Mouse (Mus musculus) liver, embryonic 11.5 days (tissue): Measurements from ENCODE around the gene Gm37240. TPM values are rescaled to one million over a fixed set of nuclear protein-coding genes. Genes with fewer than 3 reads are reported as not detected.

ENCODE experiments used
- ATAC-seq: fragments of 200-750 bp; cut with Nextera tagmentation; replicated peaks from 2 replicates; pipeline ENCODE4 v1.8.0; 2017; ENCODE audit warnings: moderate number of reproducible peaks, mild to moderate bottlenecking, moderate TSS enrichment, moderate library complexity; ENCODE audit not compliant: low FRiP score
- DNase-seq: peaks from one replicate; pipeline ENCODE4 v3.0.0-alpha.2; 2017; ENCODE audit warnings: low spot score
- H3K27ac ChIP-seq: fragments of 300-500 bp; sonication (generic); 2 replicates; pipeline ENCODE4 v1.5.1; 2014; ENCODE audit warnings: mild to moderate bottlenecking, low read depth, low read length, control low read depth
- H3K27me3 ChIP-seq: fragments of 300-500 bp; sonication (generic); replicated peaks from 2 replicates; pipeline ENCODE4 v1.6.1; 2014; ENCODE audit warnings: low read length, mixed read lengths; ENCODE audit not compliant: control insufficient read depth, insufficient read depth
- H3K36me3 ChIP-seq: fragments of 300-500 bp; sonication (generic); 2 replicates; pipeline ENCODE4 v1.6.1; 2014; ENCODE audit warnings: mild to moderate bottlenecking, low read length, moderate library complexity, mixed read lengths; ENCODE audit not compliant: control insufficient read depth, insufficient read depth
- H3K4me1 ChIP-seq: fragments of 300-500 bp; sonication (generic); replicated peaks from 2 replicates; pipeline ENCODE4 v1.6.1; 2014; ENCODE audit warnings: low read length, mixed read lengths; ENCODE audit not compliant: control insufficient read depth, insufficient read depth
- H3K4me2 ChIP-seq: fragments of 300-500 bp; sonication (generic); 2 replicates; pipeline ENCODE4 v1.6.1; 2014; ENCODE audit warnings: mild to moderate bottlenecking, control low read depth, moderate library complexity
- H3K4me3 ChIP-seq: fragments of 300-500 bp; sonication (generic); 2 replicates; pipeline ENCODE4 v1.5.1; 2014; ENCODE audit warnings: low read depth, low read length, control low read depth
- H3K9ac ChIP-seq: fragments of 300-500 bp; sonication (generic); 2 replicates; pipeline ENCODE4 v1.6.1; 2014; ENCODE audit warnings: low read depth, low read length, control low read depth
- H3K9me3 ChIP-seq: fragments of 300-500 bp; sonication (generic); 2 replicates; pipeline ENCODE4 v1.6.1; 2016; ENCODE audit warnings: low read length, inconsistent platforms, mixed read lengths; ENCODE audit not compliant: control insufficient read depth
- WGBS: fragments of 180-500 bp; shearing (Covaris S2); extraction: QIAGEN DNeasy Blood & Tissue Kit; methylation state at CpG from one replicate; pipeline ENCODE4 v1.1.7; 2014; 5-methylcytosine and 5-hydroxymethylcytosine counted together
- polyA plus RNA-seq: library from polyadenylated mRNA; unstranded; fragments of >200 nt; fragmentation: Nextera tagmentation; extraction: Ambion mirVana; gene quantifications from 2 replicates; pipeline ENCODE4 v1.2.1, GENCODE M21; 2014

Gene Gm37240
- polyA plus RNA-seq, 1 experiment from 2014 or later: 1.6 TPM

DNA sequence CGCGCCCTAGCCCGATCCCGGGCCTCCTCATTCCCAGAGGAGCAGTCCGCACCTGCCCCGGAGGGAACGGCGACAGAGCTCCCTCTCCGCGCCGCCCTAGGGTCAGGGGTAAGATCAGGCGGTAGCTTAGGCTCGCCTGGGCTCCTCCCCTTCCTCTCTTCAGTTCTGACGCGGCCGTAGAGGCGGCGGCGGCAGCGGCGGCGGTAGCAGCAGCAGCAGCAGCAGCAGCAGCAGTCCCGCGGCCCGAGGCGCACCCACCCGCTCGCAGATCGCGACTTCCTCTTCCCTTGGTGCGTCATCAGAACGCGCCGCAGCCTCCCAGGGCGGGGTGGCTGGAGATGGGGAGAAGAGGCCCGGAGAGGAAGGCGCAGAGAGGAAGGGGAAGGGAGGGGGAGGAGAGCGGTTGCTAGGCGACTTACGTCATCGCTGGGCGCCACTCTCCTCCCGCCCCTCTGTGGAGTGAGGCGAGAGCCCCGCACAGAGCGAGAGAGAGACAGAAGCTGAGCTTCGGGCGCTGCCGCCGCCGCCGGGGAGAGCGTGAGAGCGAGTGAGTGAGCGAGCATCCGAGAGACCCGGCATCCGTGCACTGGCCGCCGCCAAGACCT is 1073.1 kb downstream of the Gm37240 start:
- peak overlapping the region; percentile 88 for H3K9ac ChIP-seq
- no peaks in the 10 kb centered on the region for H3K9me3 ChIP-seq
- peak; percentile 100 for DNase-seq
- ATAC-seq: peak; percentile 97
- no peaks in the 10 kb centered on the region for H3K27me3 ChIP-seq
- peak overlapping the region; percentile 98 for H3K27ac ChIP-seq
- peak overlapping the region; percentile 93 for H3K4me2 ChIP-seq
- H3K4me1 ChIP-seq: peaks cover 14% of the 10 kb centered on the region
- H3K36me3 ChIP-seq: no peaks in the 10 kb centered on the region
- WGBS: under 1% methylated on average over 56 of the region's 60 CpGs
- H3K4me3 ChIP-seq: peak overlapping the region; percentile 99

DNA sequence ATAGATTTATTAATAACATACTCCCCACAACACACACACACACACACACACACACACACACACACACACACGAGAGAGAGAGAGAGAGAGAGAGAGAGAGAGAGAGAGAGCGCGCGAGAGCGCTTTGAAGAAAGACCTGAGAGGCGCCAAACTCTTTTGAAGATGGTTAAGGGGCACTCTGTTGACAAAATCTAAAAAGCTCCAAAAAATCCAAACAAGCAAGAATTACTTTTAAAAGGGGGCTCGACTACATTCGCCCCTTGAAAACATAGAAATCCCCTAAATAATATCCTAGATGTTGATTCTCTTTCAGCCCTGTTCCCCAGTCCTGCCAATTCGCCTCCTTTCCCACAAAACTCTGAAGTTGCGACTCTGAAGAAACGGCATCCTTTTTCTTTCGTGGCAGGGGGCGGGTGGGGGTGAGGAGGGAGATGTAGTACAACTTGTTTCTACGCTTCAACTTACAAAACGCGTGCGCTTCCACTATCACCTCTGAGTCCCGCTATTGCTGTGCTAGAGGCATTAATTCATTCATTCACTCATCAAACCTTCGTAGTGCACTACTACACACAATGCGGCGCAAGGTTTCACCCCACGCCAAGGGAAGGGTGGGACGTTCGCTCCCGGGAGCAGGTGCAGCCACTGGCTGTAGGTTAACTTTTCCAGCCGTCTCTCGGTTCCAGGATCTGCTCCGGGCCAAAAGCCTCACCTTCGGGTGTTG is 1073.7 kb downstream of the Gm37240 start:
- peak; percentile 40 for ATAC-seq
- Histone ChIP-seq H3K9ac (peak overlapping the region; percentile 88), H3K27ac (peak overlapping the region; percentile 98), H3K9me3 (no peaks in the 10 kb centered on the region), H3K4me2 (peak overlapping the region; percentile 93), H3K4me3 (peak overlapping the region; percentile 99), H3K36me3 (no peaks in the 10 kb centered on the region), H3K4me1 (peaks cover 14% of the 10 kb centered on the region), H3K27me3 (no peaks in the 10 kb centered on the region)
- DNase-seq: no peak
- WGBS: 2% methylated on average over 29 of the region's 29 CpGs

DNA sequence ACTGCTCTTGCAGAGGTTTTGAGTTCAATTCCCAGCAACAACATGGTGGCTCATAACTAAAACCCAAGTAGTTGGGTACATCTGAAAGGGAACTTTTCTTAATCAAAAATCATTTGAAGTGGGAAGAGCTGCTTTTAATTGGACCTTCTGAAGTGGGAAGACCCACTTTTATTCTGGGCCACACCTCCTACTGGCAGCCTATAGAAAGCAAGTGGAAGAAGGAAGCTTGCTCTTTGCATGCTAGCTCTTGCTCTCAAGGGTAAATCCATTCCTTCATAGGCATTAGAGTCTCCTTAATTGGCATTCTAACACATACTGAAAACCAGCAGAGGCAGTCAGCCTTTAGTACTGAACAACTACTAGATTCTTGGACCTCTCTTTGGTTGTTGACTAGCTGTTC is 1076.5 kb downstream of the Gm37240 start:
- DNase-seq (no peak), ATAC-seq (no peak)
- no peak overlapping the region for H3K4me3 ChIP-seq
- H3K27ac ChIP-seq: no peak overlapping the region
- H3K4me2 ChIP-seq: no peak overlapping the region
- peaks cover 7% of the 10 kb centered on the region for H3K4me1 ChIP-seq
- no peak overlapping the region for H3K9ac ChIP-seq
- H3K27me3 ChIP-seq: no peaks in the 10 kb centered on the region
- no peaks in the 10 kb centered on the region for H3K36me3 ChIP-seq
- no peaks in the 10 kb centered on the region for H3K9me3 ChIP-seq

DNA sequence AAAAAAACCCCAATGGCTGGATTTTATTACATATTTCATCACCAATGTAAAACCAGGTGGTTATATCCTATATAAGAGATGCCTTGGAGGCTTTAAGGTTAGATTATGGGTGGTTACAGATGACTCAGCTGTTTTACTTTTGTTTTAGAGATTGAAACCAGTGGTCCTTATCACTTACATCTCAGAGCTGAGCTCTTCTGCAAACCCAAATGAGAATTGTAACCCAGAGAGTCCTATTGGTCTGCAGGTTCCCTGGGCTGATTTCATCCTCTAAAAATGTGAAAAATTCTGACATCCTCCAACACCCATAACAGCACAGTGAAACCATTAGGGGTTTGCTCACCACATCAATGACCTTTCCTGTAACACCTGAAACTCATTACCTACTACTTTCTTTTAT is 1078.4 kb downstream of the Gm37240 start:
- no peaks in the 10 kb centered on the region for H3K9me3 ChIP-seq
- no peak for ATAC-seq
- H3K27ac ChIP-seq: no peak overlapping the region
- no peak overlapping the region for H3K4me3 ChIP-seq
- H3K36me3 ChIP-seq: no peaks in the 10 kb centered on the region
- peaks cover 10% of the 10 kb centered on the region; the same call in 1 of the 2 replicates for H3K4me1 ChIP-seq
- H3K9ac ChIP-seq: no peak overlapping the region
- no peaks in the 10 kb centered on the region for H3K27me3 ChIP-seq
- no peak overlapping the region for H3K4me2 ChIP-seq
- no peak for DNase-seq

DNA sequence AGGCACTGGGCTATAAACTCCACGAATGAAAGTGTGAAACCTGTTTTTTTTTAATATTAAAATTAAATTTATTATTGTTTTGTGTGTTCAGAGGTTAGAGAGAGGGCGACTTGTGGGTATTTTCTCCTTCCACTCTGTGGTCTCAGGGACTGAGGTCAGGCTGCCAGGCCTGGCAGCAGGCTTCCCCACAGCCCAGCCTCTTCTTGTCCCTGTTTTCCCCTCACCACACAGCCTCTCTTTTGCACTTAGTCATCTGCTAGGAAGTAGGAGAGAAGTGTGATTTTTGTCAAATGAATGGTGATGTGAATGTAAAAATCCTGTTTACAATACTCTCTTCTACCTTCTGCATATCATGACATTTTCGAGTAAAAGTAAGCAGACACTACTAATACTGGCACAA is 1079.5 kb downstream of the Gm37240 start:
- WGBS: 61% methylated on average over 3 of the region's 3 CpGs
- Histone ChIP-seq H3K36me3 (no peaks in the 10 kb centered on the region), H3K27me3 (no peaks in the 10 kb centered on the region), H3K4me2 (no peak overlapping the region), H3K9me3 (no peaks in the 10 kb centered on the region), H3K27ac (no peak overlapping the region), H3K9ac (no peak overlapping the region), H3K4me3 (no peak overlapping the region), H3K4me1 (peaks cover 7% of the 10 kb centered on the region; the same call in 1 of the 2 replicates)
- no peak for DNase-seq
- ATAC-seq: no peak

DNA sequence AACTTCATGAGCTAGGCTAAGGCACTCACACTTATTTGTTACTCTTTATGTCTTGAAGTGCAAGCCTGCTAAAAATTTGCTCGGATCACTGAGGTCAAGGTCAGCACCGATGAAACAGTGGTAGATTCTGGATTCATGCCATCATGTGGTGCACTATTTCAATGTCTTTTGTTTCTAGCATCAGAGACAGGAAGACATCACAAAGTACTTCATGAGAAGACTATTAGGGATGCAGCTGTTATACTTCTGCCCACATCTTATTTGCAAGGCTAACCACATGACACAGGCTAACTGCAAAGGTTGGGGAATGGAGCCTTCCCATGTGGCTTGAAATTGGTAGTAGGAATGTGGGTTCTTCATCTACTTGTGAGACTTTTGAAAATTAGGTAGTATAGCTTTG is 1081.1 kb downstream of the Gm37240 start:
- Histone ChIP-seq H3K4me3 (no peak overlapping the region), H3K27ac (no peak overlapping the region), H3K9me3 (no peaks in the 10 kb centered on the region), H3K9ac (no peak overlapping the region), H3K36me3 (no peaks in the 10 kb centered on the region), H3K4me1 (peaks cover 4% of the 10 kb centered on the region; the same call in 1 of the 2 replicates), H3K27me3 (no peaks in the 10 kb centered on the region), H3K4me2 (no peak overlapping the region)
- WGBS: 84% methylated on average over 2 of the region's 2 CpGs
- no peak for ATAC-seq
- no peak for DNase-seq

DNA sequence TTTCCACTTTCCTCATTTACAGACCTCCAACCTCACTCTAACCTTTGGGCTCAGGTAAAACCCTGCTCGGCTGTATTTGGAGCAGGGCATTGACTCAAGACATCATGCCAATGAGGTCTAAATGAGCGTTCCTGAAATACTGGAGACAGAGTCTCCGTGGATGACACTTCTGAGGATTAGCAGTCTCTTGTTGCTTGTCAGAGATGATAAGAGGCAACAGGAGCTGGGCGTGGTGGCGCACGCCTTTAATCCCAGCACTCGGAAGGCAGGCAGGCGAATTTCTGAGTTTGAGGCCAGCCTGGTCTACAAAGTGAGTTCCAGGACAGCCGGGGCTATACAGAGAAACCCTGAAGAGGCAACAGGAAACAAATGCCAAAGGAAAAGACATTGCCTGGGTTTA is 1083.3 kb downstream of the Gm37240 start:
- no peak overlapping the region for H3K4me3 ChIP-seq
- ATAC-seq: no peak; the same call in 1 of the 2 replicates

DNA sequence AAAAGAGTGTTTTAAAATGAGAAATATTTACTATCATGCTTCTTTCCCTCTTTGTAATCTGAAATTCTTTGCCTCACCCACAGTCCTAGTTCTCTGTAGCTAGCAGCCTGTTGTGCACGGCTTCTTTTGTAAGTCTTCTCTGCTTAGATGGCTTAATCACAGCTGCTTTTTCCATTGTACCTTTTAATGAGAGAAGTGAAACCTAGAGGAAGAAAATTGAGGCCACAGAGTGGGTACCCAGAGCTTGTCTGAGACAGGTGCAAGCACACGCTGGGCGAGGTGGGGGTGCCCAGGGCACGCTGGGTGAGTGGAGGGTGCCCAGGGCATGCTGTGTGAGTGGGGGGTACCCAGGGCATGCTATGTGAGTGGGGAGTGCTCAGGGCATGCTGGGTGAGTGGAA is 1099.4 kb downstream of the Gm37240 start:
- H3K4me1 ChIP-seq: no peaks in the 10 kb centered on the region
- H3K4me2 ChIP-seq: no peak overlapping the region
- no peak overlapping the region for H3K4me3 ChIP-seq
- H3K27me3 ChIP-seq: no peaks in the 10 kb centered on the region
- H3K27ac ChIP-seq: no peak overlapping the region
- WGBS: 90% methylated on average over 4 of the region's 4 CpGs
- no peak for DNase-seq
- H3K9ac ChIP-seq: no peak overlapping the region
- H3K36me3 ChIP-seq: no peaks in the 10 kb centered on the region
- ATAC-seq: no peak
- no peaks in the 10 kb centered on the region for H3K9me3 ChIP-seq

More for the DNA sequence above, 1083.3 kb downstream of the Gm37240 start:
- H3K36me3 ChIP-seq: no peaks in the 10 kb centered on the region
- no peak overlapping the region for H3K9ac ChIP-seq
- peaks cover 4% of the 10 kb centered on the region; the same call in 1 of the 2 replicates for H3K4me1 ChIP-seq
- H3K27me3 ChIP-seq: no peaks in the 10 kb centered on the region
- no peaks in the 10 kb centered on the region for H3K9me3 ChIP-seq
- 34% methylated on average over 9 of the region's 9 CpGs for WGBS
- H3K27ac ChIP-seq: no peak overlapping the region
- H3K4me2 ChIP-seq: peak overlapping the region; percentile 15; the same call in 1 of the 2 replicates
- no peak for DNase-seq

DNA sequence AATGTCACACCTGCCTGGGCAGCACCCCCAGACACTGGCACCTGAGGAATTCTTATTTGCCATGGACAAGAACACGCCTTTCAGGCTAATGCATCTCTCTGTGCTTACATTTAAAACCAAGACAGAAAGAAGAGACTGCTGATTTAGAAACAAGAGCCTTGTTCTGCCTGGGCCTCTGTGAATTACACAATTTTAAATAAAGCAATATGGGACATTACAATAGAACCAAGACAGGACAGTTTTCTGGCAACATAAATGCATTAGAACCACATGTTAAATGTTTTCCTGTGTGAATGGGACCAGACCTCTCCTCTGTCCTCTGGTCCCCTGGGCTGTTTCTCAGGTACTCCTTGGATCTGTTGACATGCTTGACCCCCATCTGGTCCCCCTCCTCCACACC is 1111.2 kb downstream of the Gm37240 start:
- WGBS: 83% methylated on average over 1 of the region's 1 CpGs
- DNase-seq: no peak
- H3K4me2 ChIP-seq: no peak overlapping the region
- no peaks in the 10 kb centered on the region for H3K9me3 ChIP-seq
- no peak overlapping the region for H3K9ac ChIP-seq
- peaks cover 12% of the 10 kb centered on the region for H3K4me1 ChIP-seq
- no peak overlapping the region for H3K4me3 ChIP-seq
- no peaks in the 10 kb centered on the region for H3K27me3 ChIP-seq
- ATAC-seq: no peak
- H3K36me3 ChIP-seq: no peaks in the 10 kb centered on the region
- no peak overlapping the region for H3K27ac ChIP-seq
